Mouse (Mus musculus) heart, adult 2 months (tissue): ENCODE data around the gene Itpr1. TPM values are rescaled to one million over a fixed set of nuclear protein-coding genes. Genes with fewer than 3 reads are reported as not detected.

Experiments used
- DNase-seq, 2 experiments: peaks; one replicate each; pipeline ENCODE4 v3.0.0; 2021
- H3K27ac ChIP-seq: fragments of 200-600 bp; 2 replicates; pipeline ENCODE4 v1.8.1; 2022
- H3K27me3 ChIP-seq: fragments of 200-500 bp; 2 replicates; pipeline ENCODE4 v1.6.1; 2012; ENCODE audit warnings: mild to moderate bottlenecking, low read length, inconsistent platforms, mixed read lengths; ENCODE audit not compliant: control insufficient read depth, insufficient read depth
- H3K36me3 ChIP-seq: fragments of 200-500 bp; 2 replicates; pipeline ENCODE4 v1.6.1; 2012; ENCODE audit warnings: low read length, inconsistent platforms; ENCODE audit not compliant: control insufficient read depth, insufficient read depth
- H3K4me1 ChIP-seq: fragments of 200-500 bp; 2 replicates; pipeline ENCODE4 v1.6.1; 2011; ENCODE audit warnings: low read length; ENCODE audit not compliant: control insufficient read depth, insufficient read depth
- H3K4me3 ChIP-seq: fragments of 200-600 bp; 2 replicates; pipeline ENCODE4 v1.8.1; 2022
- H3K79me2 ChIP-seq: fragments of 200-500 bp; replicated peaks from 2 replicates; pipeline ENCODE4 v1.6.1; 2012; ENCODE audit warnings: mild to moderate bottlenecking, inconsistent platforms, low read length, moderate library complexity, mixed read lengths; ENCODE audit not compliant: control insufficient read depth, insufficient read depth
- H3K9ac ChIP-seq: fragments of 200-500 bp; 2 replicates; pipeline ENCODE4 v1.6.1; 2012; ENCODE audit warnings: low read depth, mild to moderate bottlenecking, control low read depth, inconsistent platforms, low read length, mixed read lengths
- CTCF ChIP-seq: fragments of 200-600 bp; IDR thresholded peaks from 2 replicates; pipeline ENCODE4 v1.8.1; 2022; ENCODE audit warnings: antibody characterized with exemption, mild to moderate bottlenecking, moderate library complexity
- EP300 ChIP-seq: fragments of 200-500 bp; IDR thresholded peaks from 2 replicates; pipeline ENCODE4 v1.6.1; 2011; ENCODE audit warnings: low read depth, low read length, control low read depth; ENCODE audit not compliant: insufficient read depth
- POLR2A ChIP-seq: fragments of 200-500 bp; IDR thresholded peaks from 2 replicates; pipeline ENCODE4 v1.6.1; 2011; ENCODE audit warnings: mild to moderate bottlenecking, low read depth, low read length, control low read depth; ENCODE audit not compliant: insufficient read depth
- WGBS: fragments of 180-500 bp; shearing (Covaris S2); methylation state at CpG from one replicate; pipeline ENCODE4 v1.1.7; 2018; 5-methylcytosine and 5-hydroxymethylcytosine counted together
- intact Hi-C: fragments of 180-260 bp; cut with DNase I; formaldehyde crosslinking; loops from one replicate; pipeline ENCODE4 v1.15.1; 2025
- polyA plus RNA-seq: library from polyadenylated mRNA; depleted of rRNA; stranded (reverse); fragments of >200 nt; gene quantifications from 2 replicates; pipeline ENCODE4 v1.2.3, GENCODE M21; 2012
- total RNA-seq, 2 experiments: library from RNA; stranded (reverse); gene quantifications; 2 replicates each; pipeline ENCODE4 v1.2.3; 2021

The Itpr1 gene
- total and polyA plus RNA-seq, 3 experiments = 14.0 to 47.6 (median 37.9) TPM

DNA sequence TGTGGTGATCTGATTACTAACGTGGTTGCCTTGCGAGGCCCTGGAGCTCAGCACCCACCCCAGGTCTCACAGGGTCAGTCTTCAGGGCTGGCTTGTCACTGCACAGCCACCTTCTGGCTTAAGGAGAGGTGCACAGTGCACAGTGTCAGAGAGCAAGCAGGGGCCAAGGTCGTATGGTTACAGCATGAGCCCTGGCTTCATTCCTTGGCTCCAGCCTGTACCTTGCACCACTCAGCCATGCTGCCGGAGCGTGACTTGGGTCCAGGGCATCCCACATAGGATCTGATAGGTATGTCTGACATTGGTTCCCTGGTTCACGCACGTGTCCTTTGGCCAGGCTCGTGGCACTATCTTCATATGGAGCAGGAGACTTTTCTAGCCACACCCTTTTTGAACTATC is 217.1 kb downstream of the Itpr1 start:
- Histone ChIP-seq H3K4me1 (peaks cover 9% of the 10 kb centered on the region), H3K4me3 (no peak overlapping the region), H3K27me3 (no peaks in the 10 kb centered on the region), H3K79me2 (no peaks in the 10 kb centered on the region), H3K36me3 (peaks cover 13% of the 10 kb centered on the region), H3K9ac (no peak overlapping the region), H3K27ac (no peak overlapping the region)
- 80% methylated on average over 8 of the region's 8 CpGs for WGBS
- DNase-seq = no peak
- TF ChIP-seq CTCF = no peak
- no peak for TF ChIP-seq EP300
- intact Hi-C loops = loop anchor here (5.0 kb wide), 4 partner anchors 37 to 142 kb away; no protein-coding TSS in a partner anchor

DNA sequence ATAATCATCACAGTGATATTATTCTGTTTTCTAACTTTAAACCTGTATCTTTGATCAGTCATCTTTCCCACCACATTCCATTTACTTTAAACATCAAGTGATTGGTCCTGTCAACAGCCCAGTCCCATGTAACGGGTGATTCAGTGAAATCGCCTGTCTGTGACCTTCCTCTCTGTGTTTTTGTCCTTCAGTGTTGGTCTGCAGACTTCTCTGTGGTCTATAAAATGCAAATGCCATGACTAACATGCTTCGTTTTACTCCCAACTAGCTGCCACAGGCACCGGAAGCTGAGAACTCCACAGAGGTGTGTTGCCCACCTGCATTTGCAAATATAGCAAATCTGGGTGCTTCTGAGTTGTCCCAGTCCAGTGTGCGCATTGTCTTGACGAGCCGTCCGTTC is 218.3 kb downstream of the Itpr1 start:
- H3K27ac ChIP-seq = no peak overlapping the region
- no peak overlapping the region for H3K9ac ChIP-seq
- peaks cover 5% of the 10 kb centered on the region; the same call in 1 of the 2 replicates for H3K36me3 ChIP-seq
- peaks cover 3% of the 10 kb centered on the region for H3K4me1 ChIP-seq
- no peak for TF ChIP-seq CTCF
- no peak for TF ChIP-seq EP300
- TF ChIP-seq POLR2A = no peak
- intact Hi-C loops = no loop called here
- no peak overlapping the region for H3K4me3 ChIP-seq
- WGBS = 91% methylated on average over 8 of the region's 8 CpGs
- DNase-seq = no peak
- H3K27me3 ChIP-seq = no peaks in the 10 kb centered on the region
- no peaks in the 10 kb centered on the region for H3K79me2 ChIP-seq

DNA sequence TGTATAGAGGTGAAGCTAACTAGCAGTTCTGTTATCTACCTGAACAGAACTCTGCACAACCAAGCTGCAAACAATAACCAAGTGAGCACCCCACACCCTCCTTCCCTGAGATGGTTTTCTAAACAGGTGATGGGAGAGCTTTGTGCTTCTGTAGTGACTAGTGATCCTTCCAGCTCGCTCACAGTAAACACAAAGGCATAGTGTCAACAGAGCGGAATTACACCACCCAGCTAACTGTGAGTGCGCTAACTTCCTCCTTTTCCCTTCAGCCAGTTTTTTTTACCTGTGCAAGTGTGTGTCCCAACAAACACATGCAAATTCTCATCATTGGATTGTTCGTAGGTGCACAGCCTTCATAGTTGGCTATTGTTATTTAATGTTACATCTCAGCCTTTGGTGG is 219.9 kb downstream of the Itpr1 start:
- H3K4me1 ChIP-seq = peaks cover 1% of the 10 kb centered on the region; the same call in 1 of the 2 replicates
- intact Hi-C loops = no loop called here
- 92% methylated on average over 4 of the region's 4 CpGs for WGBS
- no peaks in the 10 kb centered on the region for H3K27me3 ChIP-seq
- H3K4me3 ChIP-seq = no peak overlapping the region
- H3K9ac ChIP-seq = no peak overlapping the region
- TF ChIP-seq EP300 (no peak), CTCF (no peak), POLR2A (no peak)
- H3K27ac ChIP-seq = no peak overlapping the region
- no peaks in the 10 kb centered on the region; the same call in none of the 2 replicates for H3K36me3 ChIP-seq
- H3K79me2 ChIP-seq = no peaks in the 10 kb centered on the region
- DNase-seq = no peak

DNA sequence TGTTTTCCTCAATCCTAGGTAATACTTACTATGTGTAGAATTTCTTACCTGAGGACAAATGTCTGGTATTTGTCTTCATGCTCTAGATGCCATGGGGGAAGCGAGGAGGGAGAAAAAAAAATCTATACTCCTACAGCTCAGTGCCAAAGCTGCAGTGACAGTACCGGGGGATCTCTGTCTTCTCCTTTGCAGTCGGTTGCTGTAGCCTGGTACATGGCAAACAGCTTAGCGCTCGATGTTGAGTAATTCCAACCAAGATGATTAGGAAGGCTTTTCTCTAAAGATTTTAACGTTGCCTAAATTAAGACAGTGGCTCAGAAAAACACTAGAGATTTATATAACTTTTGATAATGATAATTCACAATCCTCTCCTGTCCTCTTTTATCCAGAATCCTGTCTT is 221.9 kb downstream of the Itpr1 start:
- Histone ChIP-seq H3K4me3 (no peak overlapping the region), H3K27me3 (no peaks in the 10 kb centered on the region), H3K79me2 (no peaks in the 10 kb centered on the region; the same call in 1 of the 2 replicates), H3K9ac (no peak overlapping the region), H3K36me3 (peaks cover 4% of the 10 kb centered on the region), H3K27ac (no peak overlapping the region), H3K4me1 (peaks cover 1% of the 10 kb centered on the region; the same call in 1 of the 2 replicates)
- intact Hi-C loops = no loop called here
- TF ChIP-seq POLR2A = no peak
- DNase-seq = no peak
- WGBS = 69% methylated on average over 6 of the region's 6 CpGs

DNA sequence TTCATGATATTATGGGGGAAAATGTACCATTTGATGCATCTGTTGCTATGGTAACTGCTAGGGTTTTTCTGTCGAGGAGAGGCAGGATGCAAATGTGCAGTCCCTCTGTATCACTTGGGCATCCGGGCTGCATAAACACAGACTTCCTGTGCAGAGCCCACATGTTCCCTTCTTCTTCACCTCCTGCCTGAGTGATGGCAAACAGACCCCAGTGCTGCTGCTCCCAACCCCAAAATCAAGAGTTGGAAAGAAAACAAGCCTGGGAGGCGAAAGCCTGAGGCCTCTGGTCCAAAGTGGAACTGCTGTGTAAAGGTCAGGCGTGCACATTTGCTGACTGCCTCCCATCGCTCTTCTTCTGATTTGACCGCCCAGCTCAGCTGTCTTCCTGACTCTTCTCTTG is 222.6 kb downstream of the Itpr1 start:
- whole genome bisulfite sequencing = 55% methylated on average over 6 of the region's 6 CpGs

DNA sequence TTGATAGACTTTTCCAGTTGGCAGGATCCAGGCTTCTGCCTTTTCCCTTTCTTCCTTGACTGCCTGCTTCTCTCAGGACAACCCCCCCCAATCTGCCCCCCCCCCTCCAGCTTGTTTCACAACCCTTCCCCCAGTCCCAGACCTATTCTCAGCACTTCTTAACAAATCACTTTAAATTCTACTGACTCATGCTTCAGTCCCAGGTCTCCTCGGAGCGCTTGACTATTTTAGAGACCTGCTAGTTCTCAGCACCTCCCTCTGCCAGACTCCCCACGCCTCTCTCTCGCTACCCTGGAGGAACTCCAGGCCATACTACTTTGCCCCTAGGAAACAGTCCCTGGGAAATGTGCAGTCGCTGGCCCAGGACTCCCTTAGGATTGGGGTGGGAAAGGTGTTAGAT is 223.7 kb downstream of the Itpr1 start:
- peaks cover 5% of the 10 kb centered on the region for H3K36me3 ChIP-seq
- H3K27ac ChIP-seq = peak overlapping the region; percentile 40
- TF ChIP-seq EP300 = 0 out of 2 replicates have a peak, but pooled peaks have one; percentile 25
- TF ChIP-seq POLR2A = no peak
- no peak for TF ChIP-seq CTCF
- H3K4me1 ChIP-seq = peaks cover 1% of the 10 kb centered on the region; the same call in 1 of the 2 replicates
- H3K27me3 ChIP-seq = no peaks in the 10 kb centered on the region
- no peak overlapping the region for H3K4me3 ChIP-seq
- intact Hi-C loops = no loop called here
- no peak overlapping the region for H3K9ac ChIP-seq
- WGBS = 36% methylated on average over 5 of the region's 5 CpGs
- H3K79me2 ChIP-seq = no peaks in the 10 kb centered on the region; the same call in 1 of the 2 replicates
- DNase-seq = no peak

More for the DNA sequence above, 222.6 kb downstream of the Itpr1 start:
- Histone ChIP-seq H3K79me2 (no peaks in the 10 kb centered on the region; the same call in 1 of the 2 replicates), H3K4me1 (peaks cover 1% of the 10 kb centered on the region; the same call in 1 of the 2 replicates), H3K36me3 (peaks cover 4% of the 10 kb centered on the region), H3K9ac (no peak overlapping the region), H3K27me3 (no peaks in the 10 kb centered on the region), H3K4me3 (no peak overlapping the region), H3K27ac (no peak overlapping the region)
- no peak for TF ChIP-seq CTCF
- no peak for TF ChIP-seq EP300
- TF ChIP-seq POLR2A = no peak
- DNase-seq = no peak
- intact Hi-C loops = no loop called here
